Mouse (Mus musculus) erythroid progenitor cell, adult 5-6 weeks (primary cell): ENCODE measurements around the gene Mettl16. TPM values are rescaled to one million over a fixed set of nuclear protein-coding genes. Genes with fewer than 3 reads are reported as not detected.
"Not testable (repeated sequence)": the region's sequence is repeated elsewhere in the genome, so short reads cannot be mapped to it uniquely, and the experiment has no call there.

Experiments
- ATAC-seq: replicated peaks from 2 replicates; pipeline ENCODE4 v1.8.0; 2016; ENCODE audit warnings: moderate number of reproducible peaks, mild to moderate bottlenecking, moderate TSS enrichment, inconsistent platforms; ENCODE audit not compliant: poor library complexity, low FRiP score, severe bottlenecking
- total RNA-seq, 2 experiments: library from RNA; stranded (forward) in 1 of 2; stranded (reverse) in 1 of 2; fragments of 150-400 nt in 1 of 2; fragments of 186-747, 209-891 nt in 1 of 2; gene quantifications; 2 replicates each; pipeline versions ENCODE4 v1.2.3 to v1.2.4; 2015 to 2017; ENCODE audit warnings: low replicate concordance in 2 of 2

The Mettl16 gene
- total RNA-seq, 2 experiments from 2014 or later = 5.0 to 5.4 TPM

GRCm38 (mm10) chr11:74771650-74772049 is 1.0 kb downstream of the Mettl16 start:
- no peak for ATAC-seq

GRCm38 (mm10) chr11:74772386-74772785 is 1.8 kb downstream of the Mettl16 start:
- ATAC-seq = no peak

- no peak for ATAC-seq
These were observed 22.2 kb downstream of the Mettl16 start for GRCm38 (mm10) chr11:74792874-74793273.

- no peak for ATAC-seq
These were observed 30.0 kb downstream of the Mettl16 start for GRCm38 (mm10) chr11:74800658-74801057.

GRCm38 (mm10) chr11:74804081-74804627 is 33.5 kb downstream of the Mettl16 start:
- ATAC-seq = no peak

- no peak for ATAC-seq
These were observed 36.7 kb downstream of the Mettl16 start for GRCm38 (mm10) chr11:74807246-74807882.

GRCm38 (mm10) chr11:74808251-74808853 is 37.7 kb downstream of the Mettl16 start:
- no peak for ATAC-seq

- no peak for ATAC-seq
These were observed 39.5 kb downstream of the Mettl16 start for GRCm38 (mm10) chr11:74810134-74810533.

- not testable (repeated sequence) for ATAC-seq
These were observed 40.4 kb downstream of the Mettl16 start for GRCm38 (mm10) chr11:74811027-74811426.

GRCm38 (mm10) chr11:74811538-74811937 is 40.9 kb downstream of the Mettl16 start:
- ATAC-seq = no peak

- ATAC-seq = no peak
These were observed 45.2 kb downstream of the Mettl16 start for GRCm38 (mm10) chr11:74815795-74816194.

GRCm38 (mm10) chr11:74820921-74821320 is 50.3 kb downstream of the Mettl16 start:
- no peak for ATAC-seq

GRCm38 (mm10) chr11:74821463-74821862 is 50.8 kb downstream of the Mettl16 start:
- no peak for ATAC-seq

- ATAC-seq = no peak
These were observed 52.3 kb downstream of the Mettl16 start for GRCm38 (mm10) chr11:74822746-74823440.

- ATAC-seq = no peak
These were observed 55.5 kb downstream of the Mettl16 start for GRCm38 (mm10) chr11:74826151-74826550.

GRCm38 (mm10) chr11:74826702-74827101 is 56.1 kb downstream of the Mettl16 start:
- no peak for ATAC-seq

GRCm38 (mm10) chr11:74827791-74828403 is 57.3 kb downstream of the Mettl16 start:
- no peak for ATAC-seq

GRCm38 (mm10) chr11:74828404-74828931 is 57.8 kb downstream of the Mettl16 start:
- ATAC-seq = no peak

GRCm38 (mm10) chr11:74828965-74829550 is 58.4 kb downstream of the Mettl16 start:
- ATAC-seq = no peak

GRCm38 (mm10) chr11:74829812-74830211 is 59.2 kb downstream of the Mettl16 start:
- peak; percentile 56 for ATAC-seq
